Mouse (Mus musculus): Measurements from ENCODE around the gene Tas2r113. TPM values are rescaled to one million over a fixed set of nuclear protein-coding genes. Genes with fewer than 3 reads are reported as not detected.
"Not testable (repeated sequence)": the region's sequence is repeated elsewhere in the genome, so short reads cannot be mapped to it uniquely, and the experiment has no call there.

The Tas2r113 gene
- polyA plus RNA-seq (2014; fragmentation: Nextera tagmentation; extraction: Ambion mirVana), result not detected in 2 replicates

DNA sequence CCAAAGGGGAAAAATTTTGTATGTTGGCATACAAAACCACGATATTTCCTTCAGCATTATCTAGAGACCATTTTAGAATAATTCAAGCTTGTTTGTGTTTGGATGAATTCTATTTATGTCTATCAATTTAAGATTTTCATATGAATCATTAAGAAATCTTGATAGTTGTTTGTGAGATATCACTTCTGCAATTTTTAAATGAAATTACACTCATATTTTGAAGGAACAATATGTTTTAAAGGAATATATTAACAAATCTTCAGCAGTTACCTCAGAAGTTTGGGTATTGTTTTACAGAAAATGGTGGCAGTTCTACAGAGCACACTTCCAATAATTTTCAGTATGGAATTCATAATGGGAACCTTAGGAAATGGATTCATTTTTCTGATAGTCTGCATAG lies at the start of gene Tas2r113:
TSS of gene Tas2r113 (plus strand) at position 301 of the 400 bp plus-strand sequence.
- no peak within 1 kb of the TSS for H3K9ac ChIP-seq (replicated peaks; ENCODE audit: low read depth, low read length)
- H3K27ac ChIP-seq (ENCODE audit: low read depth, low read length), result no peak within 1 kb of the TSS
- no peak within 1 kb of the TSS for H3K4me3 ChIP-seq (ENCODE audit: low read depth, low read length)
- no peaks in the 10 kb centered on the region for H3K4me1 ChIP-seq (ENCODE audit: control insufficient read depth, insufficient read depth, low read length)
- no peaks in the 10 kb centered on the region for H3K9me3 ChIP-seq (ENCODE audit: control insufficient read depth, low read length)
- ATAC-seq (ENCODE audit: low read depth), result no peak
- no peak within 1 kb of the TSS for H3K4me2 ChIP-seq (ENCODE audit: low read depth, low read length)
- H3K27me3 ChIP-seq (ENCODE audit: control insufficient read depth, insufficient read depth, low read length), result no peaks in the 10 kb centered on the region
- 72% methylated on average over 1 of the region's 1 CpGs for WGBS
- no peaks in the 10 kb centered on the region for H3K36me3 ChIP-seq (ENCODE audit: control insufficient read depth, insufficient read depth, low read length)

DNA sequence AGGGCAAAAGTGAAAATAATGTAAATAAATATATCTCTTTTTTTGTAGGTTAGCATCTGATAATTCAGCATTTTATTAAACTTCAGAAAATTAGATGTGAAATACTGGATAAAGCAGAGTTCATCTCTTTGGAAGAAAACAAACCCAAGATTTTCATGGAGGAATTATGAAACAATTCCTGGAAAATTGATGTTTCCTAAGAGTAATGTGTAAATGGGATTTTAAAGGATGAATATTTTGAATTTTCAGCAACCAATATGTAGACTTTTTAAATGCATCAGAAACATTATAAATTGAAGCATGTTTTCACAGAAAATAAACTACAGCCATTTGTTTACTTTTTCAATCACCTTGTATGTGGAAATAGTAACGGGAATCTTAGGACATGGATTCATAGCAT lies 46.0 kb upstream of the Tas2r113 start, which contains the start of gene Tas2r123:
TSS of gene Tas2r123 (plus strand) at position 301 of the 400 bp plus-strand sequence.
- 83% methylated on average over 1 of the region's 1 CpGs for WGBS
- H3K4me3 ChIP-seq (ENCODE audit: low read depth, low read length), result no peak within 1 kb of the TSS

DNA sequence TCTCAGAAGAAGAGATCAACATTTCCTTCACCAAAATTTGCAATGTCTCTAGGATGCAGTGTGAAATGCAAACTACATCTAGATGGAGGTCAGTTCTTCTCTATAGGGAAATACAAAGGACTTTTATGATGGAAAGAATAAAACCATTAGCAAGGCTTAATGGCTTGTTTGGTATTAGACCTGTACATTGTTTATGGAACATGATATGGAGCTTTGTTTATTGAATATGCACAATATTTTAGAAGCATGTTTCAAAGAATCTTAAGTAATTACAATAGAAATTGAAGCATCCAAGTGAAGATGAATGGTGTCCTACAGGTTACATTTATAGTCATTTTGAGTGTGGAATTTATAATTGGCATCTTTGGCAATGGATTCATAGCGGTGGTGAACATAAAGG lies 37.7 kb upstream of the Tas2r113 start, which contains the start of gene Tas2r116:
TSS of gene Tas2r116 (plus strand) at position 301 of the 400 bp plus-strand sequence.
- 83% methylated on average over 1 of the region's 1 CpGs for WGBS
- Histone ChIP-seq H3K4me1 (ENCODE audit: control insufficient read depth, insufficient read depth, low read length) (no peaks in the 10 kb centered on the region), H3K9ac (replicated peaks; ENCODE audit: low read depth, low read length) (no peak within 1 kb of the TSS), H3K27ac (ENCODE audit: low read depth, low read length) (no peak within 1 kb of the TSS), H3K27me3 (ENCODE audit: control insufficient read depth, insufficient read depth, low read length) (no peaks in the 10 kb centered on the region), H3K4me2 (ENCODE audit: low read depth, low read length) (no peak within 1 kb of the TSS), H3K36me3 (ENCODE audit: control insufficient read depth, insufficient read depth, low read length) (no peaks in the 10 kb centered on the region), H3K4me3 (ENCODE audit: low read depth, low read length) (no peak within 1 kb of the TSS), H3K9me3 (ENCODE audit: control insufficient read depth, low read length) (no peaks in the 10 kb centered on the region)
- no peak for ATAC-seq (ENCODE audit: low read depth)

More for the DNA sequence above, 46.0 kb upstream of the Tas2r113 start, which contains the start of gene Tas2r123:
- H3K4me2 ChIP-seq (ENCODE audit: low read depth, low read length), result no peak within 1 kb of the TSS
- no peak for ATAC-seq (ENCODE audit: low read depth)
- H3K27me3 ChIP-seq (ENCODE audit: control insufficient read depth, insufficient read depth, low read length), result no peaks in the 10 kb centered on the region
- no peaks in the 10 kb centered on the region for H3K36me3 ChIP-seq (ENCODE audit: control insufficient read depth, insufficient read depth, low read length)
- no peak within 1 kb of the TSS for H3K27ac ChIP-seq (ENCODE audit: low read depth, low read length)
- no peaks in the 10 kb centered on the region for H3K4me1 ChIP-seq (ENCODE audit: control insufficient read depth, insufficient read depth, low read length)
- no peak within 1 kb of the TSS for H3K9ac ChIP-seq (replicated peaks; ENCODE audit: low read depth, low read length)
- H3K9me3 ChIP-seq (ENCODE audit: control insufficient read depth, low read length), result no peaks in the 10 kb centered on the region

DNA sequence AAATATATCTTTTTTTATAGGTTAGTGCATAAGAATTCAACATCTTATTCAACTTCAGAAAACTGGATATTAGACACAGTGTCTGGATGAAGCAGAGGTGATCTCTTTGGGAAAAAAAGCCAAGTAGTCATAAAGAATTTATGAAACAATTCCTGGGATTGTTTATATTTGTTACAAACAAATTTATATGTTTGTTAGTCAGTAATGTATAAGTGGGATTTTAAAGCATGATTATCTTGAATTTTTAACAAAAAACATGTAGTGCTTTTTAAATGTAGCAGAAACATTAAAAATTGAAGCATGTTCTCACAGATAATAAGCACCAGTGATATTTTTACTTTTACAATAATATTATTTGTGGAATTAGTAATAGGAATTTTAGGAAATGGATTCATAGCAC lies 25.1 kb upstream of the Tas2r113 start, which contains the start of gene Tas2r110:
TSS of gene Tas2r110 (plus strand) at position 301 of the 400 bp plus-strand sequence.
- no peaks in the 10 kb centered on the region for H3K36me3 ChIP-seq (ENCODE audit: control insufficient read depth, insufficient read depth, low read length)
- no peak within 1 kb of the TSS for H3K27ac ChIP-seq (ENCODE audit: low read depth, low read length)
- no peaks in the 10 kb centered on the region for H3K27me3 ChIP-seq (ENCODE audit: control insufficient read depth, insufficient read depth, low read length)
- H3K9me3 ChIP-seq (ENCODE audit: control insufficient read depth, low read length), result no peaks in the 10 kb centered on the region
- no peaks in the 10 kb centered on the region for H3K4me1 ChIP-seq (ENCODE audit: control insufficient read depth, insufficient read depth, low read length)
- H3K4me2 ChIP-seq (ENCODE audit: low read depth, low read length), result no peak within 1 kb of the TSS
- ATAC-seq (ENCODE audit: low read depth), result no peak
- no peak within 1 kb of the TSS for H3K9ac ChIP-seq (replicated peaks; ENCODE audit: low read depth, low read length)
- H3K4me3 ChIP-seq (ENCODE audit: low read depth, low read length), result no peak within 1 kb of the TSS

DNA sequence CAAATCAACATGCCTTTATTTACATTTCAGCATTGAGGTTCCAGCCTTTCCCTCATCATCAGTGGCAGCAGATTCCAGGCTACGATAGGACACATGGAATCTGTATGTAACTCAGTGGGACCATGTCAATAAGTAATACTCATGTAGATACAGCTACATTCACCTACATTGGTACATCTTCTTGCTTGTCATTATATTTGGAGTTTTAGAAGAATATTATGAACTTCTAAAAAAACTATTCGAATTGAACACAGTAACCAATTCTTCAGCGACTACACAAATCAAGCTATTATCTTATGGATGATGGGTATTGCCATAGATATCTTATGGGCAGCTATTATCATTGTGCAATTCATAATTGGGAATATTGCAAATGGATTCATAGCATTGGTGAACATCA lies 16.5 kb downstream of the Tas2r113 start, which contains the start of gene Tas2r125:
TSS of gene Tas2r125 (plus strand) at position 301 of the 400 bp plus-strand sequence.
- H3K27ac ChIP-seq (ENCODE audit: low read depth, low read length), result no peak within 1 kb of the TSS
- no peaks in the 10 kb centered on the region for H3K36me3 ChIP-seq (ENCODE audit: control insufficient read depth, insufficient read depth, low read length)
- H3K9ac ChIP-seq (replicated peaks; ENCODE audit: low read depth, low read length), result no peak within 1 kb of the TSS
- no peak within 1 kb of the TSS for H3K4me3 ChIP-seq (ENCODE audit: low read depth, low read length)
- ATAC-seq (ENCODE audit: low read depth), result no peak
- H3K4me2 ChIP-seq (ENCODE audit: low read depth, low read length), result no peak within 1 kb of the TSS
- no peaks in the 10 kb centered on the region for H3K9me3 ChIP-seq (ENCODE audit: control insufficient read depth, low read length)
- H3K4me1 ChIP-seq (ENCODE audit: control insufficient read depth, insufficient read depth, low read length), result no peaks in the 10 kb centered on the region
- WGBS, result 82% methylated on average over 3 of the region's 3 CpGs
- H3K27me3 ChIP-seq (ENCODE audit: control insufficient read depth, insufficient read depth, low read length), result no peaks in the 10 kb centered on the region

DNA sequence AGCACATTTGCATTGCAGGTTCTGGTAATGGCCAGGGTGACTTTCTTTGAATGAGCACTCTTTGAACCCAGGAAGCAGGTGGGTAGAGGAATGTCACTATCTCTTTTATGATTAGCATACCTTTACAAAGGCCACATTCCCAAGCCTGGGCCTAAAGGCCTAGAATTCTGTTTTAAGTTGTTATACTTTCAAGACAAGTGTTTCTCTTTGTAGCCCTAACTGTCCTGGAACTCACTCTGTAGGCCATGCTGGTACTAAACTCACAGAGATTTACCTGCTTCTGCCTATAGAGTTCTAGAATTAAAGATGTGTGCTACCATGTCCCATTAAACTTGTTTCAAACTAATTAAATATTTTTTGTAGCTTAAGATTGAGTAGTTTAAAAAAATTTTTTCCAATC lies 48.6 kb downstream of the Tas2r113 start:
- not testable (repeated sequence) for H3K4me1 ChIP-seq (ENCODE audit: control insufficient read depth, insufficient read depth, low read length); H3K9ac ChIP-seq (replicated peaks; ENCODE audit: low read depth, low read length); H3K27ac ChIP-seq (ENCODE audit: low read depth, low read length); H3K4me2 ChIP-seq (ENCODE audit: low read depth, low read length); H3K27me3 ChIP-seq (ENCODE audit: control insufficient read depth, insufficient read depth, low read length); ATAC-seq (ENCODE audit: low read depth); H3K36me3 ChIP-seq (ENCODE audit: control insufficient read depth, insufficient read depth, low read length); H3K9me3 ChIP-seq (ENCODE audit: control insufficient read depth, low read length); H3K4me3 ChIP-seq (ENCODE audit: low read depth, low read length)

Other genes with a start within 250 kb of the Tas2r113 start
- gene A630073D07Rik, start 241.5 kb upstream of the Tas2r113 start, polyA plus RNA-seq (2014; fragmentation: Nextera tagmentation; extraction: Ambion mirVana), result not detected in 2 replicates
- not detected in 2 replicates for gene Tas2r120, start 236.1 kb upstream of the Tas2r113 start, polyA plus RNA-seq (2014; fragmentation: Nextera tagmentation; extraction: Ambion mirVana)
- gene Tas2r121, start 192.0 kb upstream of the Tas2r113 start, polyA plus RNA-seq (2014; fragmentation: Nextera tagmentation; extraction: Ambion mirVana), result not detected in 2 replicates
- not detected in 2 replicates for gene Tas2r122, start 181.1 kb upstream of the Tas2r113 start, polyA plus RNA-seq (2014; fragmentation: Nextera tagmentation; extraction: Ambion mirVana)
- gene Tas2r115, start 155.0 kb upstream of the Tas2r113 start, polyA plus RNA-seq (2014; fragmentation: Nextera tagmentation; extraction: Ambion mirVana), result not detected in 2 replicates
- not detected in 2 replicates for gene Tas2r124, start 138.3 kb upstream of the Tas2r113 start, polyA plus RNA-seq (2014; fragmentation: Nextera tagmentation; extraction: Ambion mirVana)
- gene Tas2r102, start 130.9 kb upstream of the Tas2r113 start, polyA plus RNA-seq (2014; fragmentation: Nextera tagmentation; extraction: Ambion mirVana), result not detected in 2 replicates
- gene Tas2r136, start 114.8 kb upstream of the Tas2r113 start, polyA plus RNA-seq (2014; fragmentation: Nextera tagmentation; extraction: Ambion mirVana), result not detected in 2 replicates
- not detected in 2 replicates for gene Tas2r117, start 90.2 kb upstream of the Tas2r113 start, polyA plus RNA-seq (2014; fragmentation: Nextera tagmentation; extraction: Ambion mirVana)
- not detected in 2 replicates for gene Tas2r123, start 45.9 kb upstream of the Tas2r113 start, polyA plus RNA-seq (2014; fragmentation: Nextera tagmentation; extraction: Ambion mirVana)
- gene Tas2r116, start 37.6 kb upstream of the Tas2r113 start, polyA plus RNA-seq (2014; fragmentation: Nextera tagmentation; extraction: Ambion mirVana), result not detected in 2 replicates
- gene Tas2r110, start 25.0 kb upstream of the Tas2r113 start, polyA plus RNA-seq (2014; fragmentation: Nextera tagmentation; extraction: Ambion mirVana), result not detected in 2 replicates
- gene Tas2r125, start 16.6 kb downstream of the Tas2r113 start, polyA plus RNA-seq (2014; fragmentation: Nextera tagmentation; extraction: Ambion mirVana), result 0.29 and 0.30 TPM in 2 replicates
- not detected in 2 replicates for gene Tas2r129, start 58.1 kb downstream of the Tas2r113 start, polyA plus RNA-seq (2014; fragmentation: Nextera tagmentation; extraction: Ambion mirVana)
- gene Tas2r131, start 64.9 kb downstream of the Tas2r113 start, polyA plus RNA-seq (2014; fragmentation: Nextera tagmentation; extraction: Ambion mirVana), result not detected in 2 replicates
- gene Tas2r109, start 88.0 kb downstream of the Tas2r113 start, polyA plus RNA-seq (2014; fragmentation: Nextera tagmentation; extraction: Ambion mirVana), result not detected in 2 replicates
- gene Tas2r103, start 144.1 kb downstream of the Tas2r113 start, polyA plus RNA-seq (2014; fragmentation: Nextera tagmentation; extraction: Ambion mirVana), result not detected in 2 replicates
- gene Tas2r140, start 162.8 kb downstream of the Tas2r113 start, polyA plus RNA-seq (2014; fragmentation: Nextera tagmentation; extraction: Ambion mirVana), result not detected in 2 replicates
- gene Smim10l1, start 211.9 kb downstream of the Tas2r113 start, polyA plus RNA-seq (2014; fragmentation: Nextera tagmentation; extraction: Ambion mirVana), result 121 and 124 TPM in 2 replicates

All from neural tube, embryonic 14.5 days (tissue).